Mouse (Mus musculus) kidney, adult 2 months (tissue): ENCODE results near the gene Krtap3-3. TPM values are rescaled to one million over a fixed set of nuclear protein-coding genes. Genes with fewer than 3 reads are reported as not detected.

Experiments used
- DNase-seq: peaks from one replicate; pipeline ENCODE4 v3.0.0; 2021
- H3K27ac ChIP-seq: fragments of 200-500 bp; 2 replicates; pipeline ENCODE4 v1.5.1; 2012; ENCODE audit warnings: low read depth, low read length, control low read depth, inconsistent platforms; ENCODE audit not compliant: insufficient read depth
- H3K27me3 ChIP-seq: fragments of 200-500 bp; replicated peaks from 2 replicates; pipeline ENCODE4 v1.6.1; 2012; ENCODE audit warnings: mild to moderate bottlenecking, moderate library complexity, low read length, inconsistent platforms; ENCODE audit not compliant: control insufficient read depth, insufficient read depth
- H3K36me3 ChIP-seq: fragments of 200-500 bp; 2 replicates; pipeline ENCODE4 v1.6.1; 2012; ENCODE audit warnings: mild to moderate bottlenecking, moderate library complexity, low read length, inconsistent platforms; ENCODE audit not compliant: control insufficient read depth, insufficient read depth
- H3K4me1 ChIP-seq: fragments of 200-500 bp; 2 replicates; pipeline ENCODE4 v1.6.1; 2011; ENCODE audit warnings: low read length; ENCODE audit not compliant: control insufficient read depth, insufficient read depth
- H3K4me3 ChIP-seq: fragments of 200-500 bp; 2 replicates; pipeline ENCODE4 v1.5.1; 2011; ENCODE audit warnings: mild to moderate bottlenecking, low read depth, low read length, control low read depth; ENCODE audit not compliant: insufficient read depth
- CTCF ChIP-seq: fragments of 200-500 bp; conservative IDR thresholded peaks from 2 replicates; pipeline ENCODE4 v1.5.1; 2011; ENCODE audit warnings: low read depth, mild to moderate bottlenecking, control low read depth, low read length, moderate library complexity, mixed read lengths; ENCODE audit not compliant: insufficient read depth, insufficient read length
- POLR2A ChIP-seq: fragments of 200-500 bp; IDR thresholded peaks from one replicate; pipeline ENCODE4 v1.6.1; 2011; ENCODE audit warnings: low read depth, low read length, control low read depth
- WGBS: fragments of 180-500 bp; shearing (Covaris S2); methylation state at CpG from one replicate; pipeline ENCODE4 v1.1.7; 2018; 5-methylcytosine and 5-hydroxymethylcytosine counted together
- polyA plus RNA-seq: library from polyadenylated mRNA; depleted of rRNA; stranded (reverse); fragments of >200 nt; gene quantifications from 2 replicates; pipeline ENCODE4 v1.2.3, GENCODE M21; 2012

Krtap3-3 gene
- polyA plus RNA-seq, 1 experiment: not detected

- DNase-seq: no peak
- Histone ChIP-seq H3K36me3 (no peaks in the 10 kb centered on the region), H3K27me3 (no peaks in the 10 kb centered on the region), H3K4me1 (no peaks in the 10 kb centered on the region), H3K27ac (no peak within 1 kb of the TSS), H3K4me3 (no peak within 1 kb of the TSS)
- 84% methylated on average over 6 of the region's 6 CpGs for WGBS
- TF ChIP-seq POLR2A (no peak), CTCF (no peak)
Observed at GRCm38 (mm10) chr11:99580636-99581035, 30.0 kb upstream of the Krtap3-3 start, which contains the start of gene Krtap1-5. TSS of gene Krtap1-5 (minus strand) at chr11:99581016.

- WGBS: 2% methylated on average over 7 of the region's 7 CpGs
- Histone ChIP-seq H3K27ac (no peak overlapping the region), H3K36me3 (no peaks in the 10 kb centered on the region), H3K27me3 (no peaks in the 10 kb centered on the region; the same call in 1 of the 2 replicates), H3K4me3 (no peak overlapping the region), H3K4me1 (no peaks in the 10 kb centered on the region)
- peak; percentile 77 for TF ChIP-seq CTCF
- TF ChIP-seq POLR2A: no peak
- DNase-seq: peak; percentile 59
Observed at GRCm38 (mm10) chr11:99574106-99574505, 23.4 kb upstream of the Krtap3-3 start.

GRCm38 (mm10) chr11:99573164-99573563 lies 22.5 kb upstream of the Krtap3-3 start:
- no peak overlapping the region for H3K4me3 ChIP-seq
- H3K27me3 ChIP-seq: no peaks in the 10 kb centered on the region; the same call in 1 of the 2 replicates
- 44% methylated on average over 4 of the region's 4 CpGs for WGBS
- no peaks in the 10 kb centered on the region for H3K36me3 ChIP-seq
- DNase-seq: no peak
- no peak for TF ChIP-seq POLR2A
- no peak for TF ChIP-seq CTCF
- no peak overlapping the region for H3K27ac ChIP-seq
- no peaks in the 10 kb centered on the region for H3K4me1 ChIP-seq

GRCm38 (mm10) chr11:99566530-99566929 lies 15.9 kb upstream of the Krtap3-3 start, which contains the start of gene Krtap3-1:
TSS of gene Krtap3-1 (minus strand) at chr11:99566630.
- Histone ChIP-seq H3K27ac (no peak within 1 kb of the TSS), H3K36me3 (no peaks in the 10 kb centered on the region), H3K4me1 (no peaks in the 10 kb centered on the region), H3K4me3 (no peak within 1 kb of the TSS), H3K27me3 (no peaks in the 10 kb centered on the region; the same call in 1 of the 2 replicates)
- WGBS: 75% methylated on average over 7 of the region's 7 CpGs
- no peak for DNase-seq
- TF ChIP-seq CTCF (no peak), POLR2A (no peak)

- no peak for DNase-seq
- no peak overlapping the region for H3K27ac ChIP-seq
- no peaks in the 10 kb centered on the region; the same call in 1 of the 2 replicates for H3K27me3 ChIP-seq
- TF ChIP-seq CTCF (no peak), POLR2A (no peak)
- no peaks in the 10 kb centered on the region for H3K4me1 ChIP-seq
- H3K4me3 ChIP-seq: no peak overlapping the region
- no peaks in the 10 kb centered on the region for H3K36me3 ChIP-seq
- WGBS: 63% methylated on average over 6 of the region's 6 CpGs
Observed at GRCm38 (mm10) chr11:99562580-99562979, 11.9 kb upstream of the Krtap3-3 start.

DNA sequence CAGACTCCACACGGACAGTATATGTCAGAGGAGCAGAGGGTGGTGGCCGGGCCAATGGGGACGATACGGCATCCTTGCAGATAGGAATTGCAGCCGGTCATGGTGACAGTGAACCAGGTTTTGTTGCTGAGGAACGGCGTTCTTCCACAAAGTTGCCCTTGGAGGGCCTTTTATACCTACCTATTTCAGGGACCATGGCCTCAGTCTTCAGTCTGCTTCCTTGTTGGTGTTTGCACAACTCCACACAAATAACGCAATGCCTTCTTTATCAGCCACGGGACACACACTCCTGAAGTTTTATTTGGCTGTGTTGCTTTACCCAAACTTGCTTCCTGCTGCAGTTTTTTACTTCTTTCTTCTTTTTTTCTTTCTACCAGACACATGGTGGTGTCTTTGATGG lies 8.7 kb upstream of the Krtap3-3 start, which contains the start of gene Gm11939:
Gm11939 (minus strand) TSS at position 101 of the 400 bp plus-strand sequence.
- no peak within 1 kb of the TSS for H3K27ac ChIP-seq
- no peak within 1 kb of the TSS for H3K4me3 ChIP-seq
- TF ChIP-seq CTCF: no peak
- TF ChIP-seq POLR2A: no peak
- 91% methylated on average over 9 of the region's 9 CpGs for WGBS
- no peaks in the 10 kb centered on the region; the same call in 1 of the 2 replicates for H3K27me3 ChIP-seq
- H3K4me1 ChIP-seq: no peaks in the 10 kb centered on the region
- no peaks in the 10 kb centered on the region for H3K36me3 ChIP-seq
- DNase-seq: no peak

- no peaks in the 10 kb centered on the region for H3K27me3 ChIP-seq
- H3K4me1 ChIP-seq: no peaks in the 10 kb centered on the region
- 40% methylated on average over 3 of the region's 3 CpGs for WGBS
- no peak overlapping the region for H3K27ac ChIP-seq
- TF ChIP-seq CTCF: no peak
- no peak for TF ChIP-seq POLR2A
- DNase-seq: no peak
- H3K36me3 ChIP-seq: no peaks in the 10 kb centered on the region
- no peak overlapping the region for H3K4me3 ChIP-seq
Observed at GRCm38 (mm10) chr11:99557976-99558745, 7.5 kb upstream of the Krtap3-3 start.
